Mouse (Mus musculus): ENCODE data around the gene Hyal1. TPM values are rescaled to one million over a fixed set of nuclear protein-coding genes. Genes with fewer than 3 reads are reported as not detected.
A peak's percentile ranks its signal among the peaks of the same experiment; 100 is the strongest.

Gene Hyal1
- total RNA-seq, 4 experiments from 2014 or later = 4.6 to 6.6 (median 5.1) TPM

DNA sequence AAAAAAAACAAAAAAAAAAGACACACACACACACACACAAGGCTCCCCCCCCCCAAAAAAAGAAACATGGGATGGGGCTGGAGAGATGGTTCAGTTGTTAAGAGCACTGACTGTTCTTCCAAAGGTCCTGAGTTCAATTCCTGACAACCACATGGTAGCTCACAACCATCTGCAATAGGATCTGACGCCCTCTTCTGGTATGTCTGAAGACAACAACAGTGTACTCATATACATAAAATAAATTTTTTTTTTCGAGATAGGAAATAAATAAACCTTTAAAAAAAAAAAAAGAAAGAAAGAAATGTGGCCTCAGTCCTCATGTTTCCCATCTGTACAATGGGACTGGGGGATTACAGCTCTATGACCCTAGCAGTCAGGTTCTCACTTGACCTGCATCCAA is 40.7 kb downstream of the Hyal1 start:
- DNase-seq (ENCODE audit: low spot score) = no peak

DNA sequence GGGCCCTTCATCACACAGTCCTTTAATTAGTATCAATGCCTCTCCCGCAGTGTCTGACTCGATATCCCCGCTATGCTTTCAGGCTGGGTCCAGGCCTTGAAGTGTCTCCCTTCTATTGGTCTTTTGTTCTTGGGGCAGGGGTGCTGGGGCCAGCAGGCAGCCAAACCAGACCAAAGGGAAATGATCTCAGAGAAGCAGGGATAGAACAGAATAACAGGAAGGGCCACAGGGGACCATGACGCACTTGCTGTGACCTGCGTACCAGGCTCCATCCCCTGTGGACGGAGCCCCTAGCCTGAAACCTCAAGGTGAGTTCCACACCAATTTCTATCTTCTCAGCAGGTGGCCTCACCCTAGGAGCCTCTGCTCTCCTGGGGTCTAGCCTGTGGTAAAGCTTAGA is 41.4 kb downstream of the Hyal1 start:
- no peak for DNase-seq (ENCODE audit: low spot score)

- DNase-seq (ENCODE audit: low spot score) = no peak
Measured at GRCm38 (mm10) chr9:107618778-107619545, 42.2 kb downstream of the Hyal1 start.

- no peak for DNase-seq (ENCODE audit: low spot score)
Measured at GRCm38 (mm10) chr9:107619546-107619879, 42.8 kb downstream of the Hyal1 start.

DNA sequence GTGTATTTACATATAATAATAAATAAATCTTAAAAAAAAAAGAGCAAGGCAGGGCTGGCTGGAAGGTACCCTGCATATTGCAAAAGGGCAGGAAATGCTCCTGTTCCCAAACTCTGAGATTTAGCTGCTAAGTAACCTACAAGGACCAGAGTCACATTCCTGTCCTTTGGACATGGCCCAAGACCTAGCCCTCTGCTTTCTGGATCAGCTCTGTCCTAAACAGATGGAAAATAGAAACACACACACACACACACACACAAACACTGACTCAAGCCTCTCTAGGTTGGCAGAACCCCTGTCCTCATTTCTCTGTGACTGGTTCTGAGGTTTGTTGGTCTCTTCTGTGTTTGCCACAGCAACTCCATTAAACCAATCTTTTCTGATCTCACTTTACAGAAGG is 44.2 kb downstream of the Hyal1 start:
- DNase-seq (ENCODE audit: low spot score) = no peak

DNA sequence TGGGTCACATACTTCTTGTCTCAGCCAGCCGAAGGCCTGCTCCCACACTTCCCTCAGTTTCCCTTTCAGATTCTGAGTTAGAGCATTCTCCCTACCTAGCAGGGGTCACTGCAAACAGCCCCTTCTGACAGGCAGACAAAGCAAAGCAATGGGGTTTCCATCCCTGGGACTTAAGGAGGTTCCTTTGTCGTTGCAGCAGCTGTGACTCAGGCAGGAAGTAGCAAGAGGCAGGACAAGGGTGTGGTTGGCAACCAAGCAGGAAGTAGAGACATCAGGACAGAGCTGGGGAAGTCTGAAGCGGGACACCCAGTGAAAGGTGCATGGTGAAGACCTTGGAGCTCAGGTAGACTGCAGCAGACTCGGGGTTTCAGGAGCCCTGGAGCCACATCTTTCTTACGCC is 47.8 kb downstream of the Hyal1 start:
- DNase-seq (ENCODE audit: low spot score) = peak; percentile 81

- no peak for DNase-seq (ENCODE audit: low spot score)
Measured at GRCm38 (mm10) chr9:107624951-107625350, 48.2 kb downstream of the Hyal1 start.

DNA sequence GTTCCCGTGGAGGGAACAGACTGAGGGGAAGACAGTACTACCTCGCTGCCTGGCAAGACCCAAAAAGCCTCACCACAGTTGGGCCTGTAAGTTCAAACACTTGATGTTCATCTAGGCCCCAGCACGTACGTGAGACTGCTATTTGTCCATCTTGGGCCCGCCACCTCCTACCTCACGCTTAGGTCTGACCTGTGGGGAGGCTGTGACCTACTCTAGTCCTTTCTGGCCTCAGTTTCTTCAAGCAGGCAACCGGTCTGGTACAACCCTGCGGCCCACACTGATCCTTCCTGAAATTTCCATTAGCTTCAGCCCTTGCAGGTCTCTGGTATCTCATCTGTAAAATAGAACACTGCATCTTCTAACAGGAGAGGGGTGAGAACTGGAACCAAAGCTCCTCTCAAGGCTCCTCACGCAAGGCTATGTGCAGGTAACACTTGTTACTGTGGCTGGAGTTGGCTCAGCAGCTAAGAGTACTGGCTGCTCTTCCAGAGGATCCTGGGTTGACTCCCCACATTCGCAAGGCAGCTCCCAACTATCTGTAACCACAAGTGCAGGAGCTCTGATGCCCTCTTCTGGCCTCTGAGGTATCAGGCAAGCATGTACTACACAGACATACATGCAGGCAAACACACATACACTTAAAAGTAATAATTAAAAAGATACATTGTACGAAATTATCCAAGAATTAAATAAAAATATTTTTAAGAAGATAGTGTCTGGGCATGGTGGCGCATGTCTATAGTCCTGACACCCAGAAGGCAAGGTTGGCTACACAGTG is 48.8 kb downstream of the Hyal1 start:
- DNase-seq (ENCODE audit: low spot score) = no peak

DNA sequence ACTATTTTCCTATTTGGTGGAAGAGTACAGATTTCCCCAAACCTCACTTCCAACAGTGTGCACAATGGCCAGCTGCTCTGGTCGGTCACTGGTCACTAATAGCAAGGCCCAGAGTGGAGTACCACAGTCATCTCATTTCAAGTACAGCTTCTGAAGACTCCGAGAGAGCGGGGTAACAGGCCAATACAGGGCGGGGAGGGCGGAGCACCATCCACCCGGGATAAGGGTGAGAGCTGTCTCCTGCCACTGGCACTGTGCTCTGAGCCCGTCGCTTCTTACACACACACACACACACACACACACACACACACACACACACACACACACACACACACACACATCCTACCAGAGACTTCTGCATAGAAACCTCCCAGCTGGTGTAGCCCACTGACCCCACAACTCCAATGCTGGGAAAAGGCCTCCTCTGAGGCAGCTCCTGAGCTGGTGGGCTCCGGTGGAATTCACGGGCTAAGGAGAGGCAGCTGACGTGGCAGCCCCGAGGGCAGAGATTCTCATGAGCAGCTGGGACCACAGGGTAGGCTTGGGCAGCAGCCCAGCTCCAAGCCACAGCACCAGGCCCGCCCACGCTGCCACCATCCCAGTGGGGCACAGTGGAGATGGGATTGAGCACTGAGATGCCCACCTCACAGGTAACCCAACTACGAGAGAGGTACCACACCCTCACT is 49.6 kb downstream of the Hyal1 start:
- no peak for DNase-seq (ENCODE audit: low spot score)

- no peak for DNase-seq (ENCODE audit: low spot score)
Measured at GRCm38 (mm10) chr9:107626844-107627277, 50.1 kb downstream of the Hyal1 start.

- no peak for DNase-seq (ENCODE audit: low spot score)
Measured at GRCm38 (mm10) chr9:107627387-107628255, 50.9 kb downstream of the Hyal1 start.

DNA sequence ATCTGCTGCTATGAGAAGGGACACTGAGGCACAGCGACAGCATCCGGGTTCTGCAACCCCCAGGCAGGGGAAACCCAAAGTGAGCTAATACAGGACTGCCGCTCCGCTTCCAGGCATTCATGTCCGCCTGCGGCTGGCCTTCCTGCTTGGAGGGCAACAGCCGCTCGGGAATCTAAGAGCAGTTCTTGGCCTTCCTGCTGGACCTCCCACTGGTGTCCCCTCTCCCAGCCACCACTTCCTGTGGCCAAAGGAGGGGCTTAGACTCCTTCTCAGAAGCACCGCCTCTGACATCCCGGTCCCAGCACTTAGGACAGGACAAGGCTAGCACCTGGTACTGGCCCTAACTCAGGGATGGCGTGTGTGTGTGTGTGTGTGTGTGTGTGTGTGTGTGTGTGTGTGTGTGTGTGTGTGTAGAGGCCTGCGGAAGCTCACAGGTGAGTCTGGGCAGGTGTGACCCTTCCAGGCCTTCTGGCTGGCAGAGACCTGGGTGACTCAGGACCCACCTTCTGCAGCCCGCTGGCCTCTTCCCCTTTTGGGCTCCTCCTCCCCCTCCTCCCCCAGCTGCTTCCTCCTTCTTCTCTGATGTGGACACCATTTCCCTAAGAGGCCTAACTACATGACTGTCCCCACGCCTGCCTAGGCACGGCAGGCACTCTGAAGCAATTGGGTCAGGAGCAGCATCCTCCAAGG is 52.1 kb downstream of the Hyal1 start:
- DNase-seq (ENCODE audit: low spot score) = no peak

- no peak for DNase-seq (ENCODE audit: low spot score)
Measured at GRCm38 (mm10) chr9:107629411-107629730, 52.6 kb downstream of the Hyal1 start.

GRCm38 (mm10) chr9:107629901-107630425 is 53.2 kb downstream of the Hyal1 start:
- DNase-seq (ENCODE audit: low spot score) = no peak

DNA sequence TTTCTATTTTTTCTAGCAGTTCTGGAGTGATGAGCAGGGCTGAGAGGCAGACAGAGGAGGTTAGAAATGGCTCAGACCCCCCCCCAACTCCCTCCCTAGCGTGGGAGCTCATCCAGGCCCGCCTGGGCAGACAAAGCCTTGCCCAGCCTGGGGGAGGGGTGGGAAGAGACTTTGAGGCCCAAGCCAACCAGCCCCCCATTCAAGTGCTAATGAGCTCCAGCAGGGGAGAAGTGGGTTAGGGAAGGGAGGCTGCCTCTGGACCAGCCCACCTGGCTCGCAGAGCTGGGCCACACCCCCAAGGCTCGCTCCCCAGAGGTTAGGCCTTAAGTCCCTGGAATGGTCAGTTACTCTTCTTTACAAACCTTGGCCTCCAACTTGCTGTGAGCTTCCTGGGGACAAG is 53.8 kb downstream of the Hyal1 start:
- no peak for DNase-seq (ENCODE audit: low spot score)

Other genes with a start within 250 kb of the Hyal1 start
- 10 to 100 TPM; 17.3 to 24.0 (median 19.9) TPM for gene Hemk1, start 238.6 kb upstream of the Hyal1 start, total RNA-seq (2022)
- 10 to 100 TPM in 1 of 4 experiments, 1 to 10 TPM in 3; 5.6 to 10.3 (median 6.4) TPM for gene 6430571L13Rik, start 236.3 kb upstream of the Hyal1 start, total RNA-seq (2022)
- gene Cacna2d2, start 177.3 kb upstream of the Hyal1 start, total RNA-seq (2022) = 10 to 100 TPM; 10.4 to 18.4 (median 12.3) TPM
- 10 to 100 TPM; 21.2 to 25.6 (median 22.2) TPM for gene Tmem115, start 43.0 kb upstream of the Hyal1 start, total RNA-seq (2022)
- 1 to 10 TPM; 5.1 to 6.3 (median 5.4) TPM for gene Cyb561d2, start 34.7 kb upstream of the Hyal1 start, total RNA-seq (2022)
- gene Nprl2, start 34.7 kb upstream of the Hyal1 start, total RNA-seq (2022) = 10 to 100 TPM; 18.4 to 22.6 (median 21.2) TPM
- gene Zmynd10, start 29.6 kb upstream of the Hyal1 start, total RNA-seq (2022) = under 1 TPM in 2 of 4 experiments, not detected in 2; 0.35 to 0.40 TPM
- 10 to 100 TPM; 12.9 to 14.9 (median 14.4) TPM for gene Rassf1, start 25.4 kb upstream of the Hyal1 start, total RNA-seq (2022)
- gene Tusc2, start 13.7 kb upstream of the Hyal1 start, total RNA-seq (2022) = 10 to 100 TPM; 40.0 to 46.9 (median 40.2) TPM
- 10 to 100 TPM; 31.2 to 45.8 (median 40.6) TPM for gene Hyal2, start 9.0 kb upstream of the Hyal1 start, total RNA-seq (2022)
- gene Naa80, start 2.0 kb downstream of the Hyal1 start, total RNA-seq (2022) = 10 to 100 TPM; 18.8 to 24.3 (median 21.1) TPM
- under 1 TPM; 0.20 to 0.72 (median 0.25) TPM for gene Hyal3, start 3.9 kb downstream of the Hyal1 start, total RNA-seq (2022)
- gene Ifrd2, start 10.7 kb downstream of the Hyal1 start, total RNA-seq (2022) = 10 to 100 TPM; 43.7 to 58.2 (median 47.5) TPM
- gene Sema3b, start 32.3 kb downstream of the Hyal1 start, total RNA-seq (2022) = 10 to 100 TPM; 21.1 to 33.0 (median 24.2) TPM
- gene Gnai2, start 58.4 kb downstream of the Hyal1 start, total RNA-seq (2022) = 100 to 1,000 TPM; 227 to 299 (median 259) TPM
- 10 to 100 TPM; 62.8 to 91.0 (median 81.6) TPM for gene Slc38a3, start 92.6 kb downstream of the Hyal1 start, total RNA-seq (2022)
- not detected for gene Gnat1, start 102.8 kb downstream of the Hyal1 start, total RNA-seq (2022)
- gene Sema3f, start 133.5 kb downstream of the Hyal1 start, total RNA-seq (2022) = 10 to 100 TPM; 11.9 to 16.5 (median 14.3) TPM
- 10 to 100 TPM; 34.0 to 45.4 (median 39.7) TPM for gene Rbm5, start 194.1 kb downstream of the Hyal1 start, total RNA-seq (2022)